Mouse (Mus musculus) cerebellum, postnatal 25 days (tissue): ENCODE results near the gene Mgat5b.
A peak's percentile ranks its signal among the peaks of the same experiment; 100 is the strongest.
"Not testable (repeated sequence)": the region's sequence is repeated elsewhere in the genome, so short reads cannot be mapped to it uniquely, and the experiment has no call there.

Experiments used
- DNase-seq, 2 experiments: peaks; one replicate each; pipeline ENCODE4 v3.0.0; 2021; ENCODE audit warnings: mixed read lengths in 2 of 2

The Mgat5b gene

DNA sequence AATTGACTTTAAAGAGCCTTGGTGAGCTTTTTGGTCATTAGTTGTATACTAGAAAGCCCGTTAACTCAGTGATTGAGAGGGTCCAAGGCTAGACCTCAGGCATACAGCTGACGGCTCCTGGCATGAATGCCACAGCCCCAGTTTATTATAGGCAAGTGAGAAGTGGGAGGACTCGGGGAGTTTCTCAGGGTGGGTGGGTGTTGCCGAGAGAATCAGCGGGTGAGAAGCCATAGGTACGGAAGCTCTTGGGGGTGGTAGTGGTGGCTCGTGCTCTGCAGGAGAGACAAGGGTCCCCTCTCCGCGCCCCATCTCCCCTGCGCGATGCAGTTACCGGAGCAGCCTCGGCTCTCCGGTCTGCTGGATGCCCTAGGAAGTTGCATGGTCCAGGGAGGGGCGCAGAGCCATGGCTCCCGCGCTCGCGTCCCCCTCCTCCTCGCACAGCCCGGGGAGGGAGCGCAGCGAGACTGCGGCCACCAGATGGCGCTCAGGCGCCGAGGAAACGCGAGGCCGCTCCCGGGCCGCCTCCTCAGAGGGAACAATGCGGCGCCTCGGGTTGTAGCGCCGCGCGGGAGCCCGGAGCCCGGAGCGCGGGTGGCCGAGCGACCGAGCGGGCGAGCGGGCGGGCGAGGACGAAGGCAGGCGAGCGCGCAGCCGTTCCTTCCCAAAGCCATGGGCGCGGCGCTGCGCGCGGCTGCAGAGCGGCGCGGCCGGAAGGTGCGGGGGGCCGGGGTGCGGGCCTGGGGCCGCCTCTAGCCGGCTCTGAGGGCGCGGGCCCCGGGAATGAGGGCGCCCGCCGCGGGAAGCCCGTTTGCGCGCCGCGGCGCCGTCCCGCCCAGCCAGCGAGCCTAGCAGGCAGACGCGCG is at the start of gene Mgat5b:
Mgat5b (plus strand) TSS at position 541 of the 863 bp plus-strand sequence.
- peak; percentile 94 to 96 for DNase-seq

DNA sequence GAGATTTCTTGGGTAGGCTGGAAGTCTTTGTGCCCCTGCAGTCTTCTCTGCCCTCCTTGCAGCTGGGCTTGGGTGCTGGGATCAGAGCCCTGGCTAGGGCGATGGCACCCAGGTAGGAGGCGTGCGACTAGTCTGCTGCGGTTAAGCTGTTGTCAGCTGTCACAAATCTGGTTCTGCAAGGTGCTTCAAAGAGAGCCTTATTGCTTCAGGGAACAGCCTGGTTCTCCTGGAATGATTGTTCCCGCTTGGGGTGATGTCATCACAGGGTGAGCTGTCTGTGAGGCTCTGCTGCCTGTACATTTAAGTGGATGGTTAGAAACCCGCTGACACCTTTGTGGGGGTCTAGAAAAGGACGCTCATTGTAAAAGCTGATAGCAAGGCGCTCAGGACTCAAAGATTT is 49.4 kb upstream of the Mgat5b start:
- no peak for DNase-seq

DNA sequence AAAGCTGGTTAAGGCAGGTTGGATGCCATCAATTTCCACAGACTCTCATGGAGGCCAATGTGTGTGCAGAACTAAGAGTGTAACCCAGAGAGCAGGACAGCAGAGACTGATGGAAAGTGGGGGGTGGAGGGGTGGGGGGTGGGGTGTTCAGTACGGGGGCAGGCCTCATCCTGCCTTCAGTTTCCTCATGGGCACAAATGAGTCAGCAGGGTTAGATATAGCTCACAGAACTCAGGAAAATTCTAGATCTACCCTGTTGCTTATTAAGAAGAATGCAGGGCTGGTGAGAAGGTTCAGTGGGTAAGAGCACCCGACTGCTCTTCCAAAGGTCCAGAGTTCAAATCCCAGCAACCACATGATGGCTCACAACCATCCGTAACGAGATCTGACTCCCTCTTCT is 49.0 kb upstream of the Mgat5b start:
- no peak for DNase-seq

DNA sequence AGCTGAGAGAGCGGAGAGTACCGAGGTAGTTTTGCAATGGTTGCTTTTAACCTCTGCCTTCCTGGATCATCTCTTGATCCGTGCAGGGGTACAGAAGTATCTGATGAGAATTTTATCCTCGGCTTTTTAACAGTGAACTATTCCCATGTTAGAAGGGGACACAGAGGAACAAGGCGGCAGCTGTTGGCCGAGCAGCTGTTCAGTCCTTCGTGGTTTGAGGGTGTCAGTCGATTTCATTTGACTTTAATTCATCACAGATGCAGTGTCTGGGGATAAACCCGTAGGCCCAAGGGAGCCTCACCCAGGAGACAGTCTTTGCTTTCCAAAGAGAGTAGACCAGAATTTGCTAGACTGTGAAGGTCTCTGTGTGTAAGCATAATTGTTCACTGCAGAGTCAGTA is 47.1 kb upstream of the Mgat5b start:
- no peak for DNase-seq

DNA sequence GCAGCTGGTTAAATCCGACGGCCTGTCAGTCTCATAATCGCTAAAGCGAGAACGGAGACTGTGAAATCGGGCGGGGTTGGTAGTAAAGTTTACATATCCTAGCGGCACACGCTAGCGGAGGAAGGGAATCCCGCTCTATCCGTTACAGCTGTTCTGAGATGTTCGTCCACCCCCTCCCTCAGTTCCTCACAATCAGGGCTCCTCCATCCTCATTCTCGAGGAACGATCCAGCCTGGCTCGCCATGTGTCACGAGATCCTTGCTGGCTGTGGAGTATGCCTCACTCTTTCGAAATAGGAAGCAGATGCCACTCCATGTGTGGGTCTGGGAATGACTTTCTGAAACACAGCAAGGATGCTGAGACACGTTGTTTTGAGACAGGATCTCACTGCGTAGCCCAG is 44.7 kb upstream of the Mgat5b start:
- no peak for DNase-seq

DNA sequence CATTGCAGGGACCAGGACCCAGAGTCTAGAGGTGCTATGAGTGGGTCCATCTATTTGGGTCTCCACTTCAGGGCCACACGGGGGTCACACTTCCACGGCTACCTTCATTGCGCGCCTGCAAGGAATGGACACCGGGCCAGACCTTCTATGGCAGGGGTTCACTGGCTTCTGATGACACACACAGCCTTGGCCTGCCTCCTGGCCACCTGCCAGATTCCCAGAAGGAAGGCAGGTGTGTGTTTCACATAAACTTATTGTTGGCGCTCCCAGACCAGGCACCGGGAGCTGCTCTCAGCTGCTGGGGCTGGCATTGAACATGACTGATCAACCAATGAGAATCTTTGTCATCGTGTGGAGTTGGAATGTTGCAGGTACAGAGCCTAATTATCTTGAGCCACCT is 40.2 kb upstream of the Mgat5b start:
- peak in 1 of 2 experiments; percentile 46 for DNase-seq

DNA sequence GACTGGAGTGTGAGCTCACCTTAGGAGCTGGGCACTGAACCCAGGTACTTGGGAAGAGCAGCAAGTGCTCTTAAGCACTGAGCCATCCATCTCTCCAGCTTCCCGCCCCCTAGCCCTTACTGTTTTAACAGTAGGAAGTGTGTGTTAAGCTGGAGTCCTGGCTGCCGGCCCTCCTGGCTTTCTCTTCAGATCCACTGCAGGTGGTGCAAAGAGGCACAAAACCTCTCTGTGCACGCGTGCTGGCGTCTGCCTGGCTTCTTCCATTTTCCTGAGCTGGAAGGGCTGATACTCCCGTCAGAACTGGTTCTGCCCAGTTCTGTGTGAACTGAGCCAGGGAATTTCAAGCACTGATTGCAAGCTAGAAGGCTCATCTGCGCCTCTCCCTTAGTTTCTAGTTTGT is 37.8 kb upstream of the Mgat5b start:
- DNase-seq: peak; percentile 46 to 61

DNA sequence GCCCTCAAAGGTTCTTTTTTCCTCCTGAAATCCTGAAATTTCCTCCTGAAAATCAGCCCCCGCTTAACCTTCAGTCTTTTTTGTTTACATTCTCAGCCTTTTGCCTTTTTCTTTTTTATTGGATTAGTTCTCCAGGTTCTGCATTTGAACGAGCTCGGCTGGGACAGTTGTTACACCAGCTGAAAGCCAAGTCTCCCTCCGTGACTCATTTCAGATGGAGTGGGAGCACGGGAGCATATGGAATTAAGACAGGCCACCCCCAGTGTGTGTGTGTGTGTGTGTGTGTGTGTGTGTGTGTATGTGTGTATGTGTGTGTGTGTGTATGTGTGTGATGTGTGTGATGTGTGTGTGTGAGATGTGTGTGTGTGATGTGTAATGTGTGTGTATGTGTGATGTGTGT is 37.2 kb upstream of the Mgat5b start:
- no peak for DNase-seq

DNA sequence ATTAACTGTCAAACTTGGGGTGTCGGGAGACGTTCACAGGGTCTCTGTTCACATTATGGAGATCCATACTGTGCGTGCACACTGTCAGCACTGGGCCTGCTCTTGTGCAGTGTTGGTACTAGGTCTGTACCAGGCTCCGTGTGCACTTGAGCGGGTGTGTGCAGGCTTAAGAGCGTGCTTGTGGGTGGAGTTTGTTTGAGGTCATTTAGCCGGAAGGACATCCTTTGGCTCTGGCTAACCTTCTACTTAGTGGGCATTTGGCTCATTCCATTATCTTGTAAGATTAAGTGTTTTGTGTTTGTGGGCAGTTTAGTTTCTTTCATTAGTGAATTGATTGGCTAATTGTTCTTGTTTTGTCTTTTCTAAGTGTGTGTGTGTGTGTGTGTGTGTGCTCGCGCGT is 36.2 kb upstream of the Mgat5b start:
- no peak for DNase-seq

DNA sequence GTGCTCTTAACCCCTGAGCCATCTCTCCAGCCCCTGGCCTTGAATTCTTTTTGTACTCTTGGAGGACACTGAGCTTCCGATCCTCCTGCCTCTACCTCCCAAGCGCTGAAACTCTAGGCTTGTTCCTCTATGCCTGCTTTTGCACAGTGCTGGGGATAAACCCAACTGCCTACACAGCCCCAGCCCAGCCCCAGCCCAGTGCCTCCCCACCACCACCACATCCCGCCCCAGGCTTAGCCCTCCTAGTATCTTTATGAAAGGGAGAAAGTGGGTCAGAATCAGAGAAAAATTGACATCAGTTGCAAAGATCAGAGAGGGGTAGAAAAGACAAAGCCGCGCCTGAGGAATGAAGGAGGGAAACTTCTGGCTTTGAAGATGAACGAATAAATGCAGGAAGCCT is 34.6 kb upstream of the Mgat5b start:
- DNase-seq: no peak

DNA sequence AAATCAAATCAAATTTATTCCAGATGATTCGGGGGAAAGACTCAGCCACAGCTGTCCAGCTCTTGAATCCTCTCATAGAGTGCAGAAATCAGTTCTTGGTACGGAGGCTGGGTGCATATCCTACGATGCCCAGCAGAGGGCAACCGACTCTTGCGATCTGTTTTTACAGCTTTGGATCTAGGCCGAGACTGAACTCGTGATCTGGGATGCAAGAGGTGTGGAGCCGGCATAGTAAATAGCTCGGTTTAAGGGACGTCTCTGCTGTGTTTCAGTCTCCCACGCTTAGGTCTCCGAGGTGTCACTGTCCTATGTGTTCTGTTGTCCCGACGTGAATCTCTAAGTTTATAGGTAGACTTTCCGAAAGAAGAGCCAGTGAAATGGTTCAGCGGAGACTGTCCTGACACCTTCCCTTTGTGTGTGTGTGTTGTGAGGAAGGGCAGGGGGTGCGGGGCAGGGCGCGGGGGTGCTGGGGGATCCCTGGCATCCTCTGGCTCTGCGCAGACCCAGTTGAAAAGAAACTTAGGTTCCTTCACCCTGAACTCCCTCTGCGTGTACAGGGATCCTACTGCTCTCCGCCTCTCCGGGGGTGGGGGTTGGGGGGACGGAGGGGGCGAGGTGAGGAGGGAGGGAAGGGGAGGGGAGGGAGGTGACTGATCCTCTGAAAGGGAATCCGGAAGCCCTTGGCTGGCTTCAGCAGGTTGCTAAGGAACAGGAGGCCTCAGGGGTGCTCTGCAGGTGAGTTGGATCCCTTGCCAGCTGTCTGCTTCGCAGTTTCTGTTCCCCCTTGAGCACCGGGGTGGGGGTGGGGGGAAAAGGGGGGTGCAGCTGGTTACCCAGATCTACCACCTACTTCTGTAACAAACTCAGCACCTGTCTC is 33.1 kb upstream of the Mgat5b start:
- DNase-seq: peak; percentile 85 to 90

DNA sequence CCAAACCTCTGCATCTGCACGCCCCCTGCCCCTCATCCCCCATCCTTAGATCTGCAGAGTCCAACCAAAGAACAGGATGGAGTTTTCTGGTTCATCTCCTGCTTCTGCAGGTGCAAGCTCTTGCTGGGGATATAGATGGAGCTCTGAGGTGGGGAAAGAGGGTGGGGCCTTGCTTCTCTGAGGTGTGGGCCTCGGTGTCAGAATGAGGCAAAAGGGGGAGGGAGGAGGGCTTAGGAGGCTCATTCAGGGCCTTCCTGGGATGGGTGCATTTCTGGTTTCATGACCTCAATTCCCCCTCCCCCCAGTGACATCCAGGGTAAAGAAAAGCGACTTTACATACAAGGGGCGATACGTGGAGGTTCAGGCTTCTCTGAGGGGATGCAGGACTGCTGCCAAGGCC is 31.5 kb upstream of the Mgat5b start:
- DNase-seq: no peak

DNA sequence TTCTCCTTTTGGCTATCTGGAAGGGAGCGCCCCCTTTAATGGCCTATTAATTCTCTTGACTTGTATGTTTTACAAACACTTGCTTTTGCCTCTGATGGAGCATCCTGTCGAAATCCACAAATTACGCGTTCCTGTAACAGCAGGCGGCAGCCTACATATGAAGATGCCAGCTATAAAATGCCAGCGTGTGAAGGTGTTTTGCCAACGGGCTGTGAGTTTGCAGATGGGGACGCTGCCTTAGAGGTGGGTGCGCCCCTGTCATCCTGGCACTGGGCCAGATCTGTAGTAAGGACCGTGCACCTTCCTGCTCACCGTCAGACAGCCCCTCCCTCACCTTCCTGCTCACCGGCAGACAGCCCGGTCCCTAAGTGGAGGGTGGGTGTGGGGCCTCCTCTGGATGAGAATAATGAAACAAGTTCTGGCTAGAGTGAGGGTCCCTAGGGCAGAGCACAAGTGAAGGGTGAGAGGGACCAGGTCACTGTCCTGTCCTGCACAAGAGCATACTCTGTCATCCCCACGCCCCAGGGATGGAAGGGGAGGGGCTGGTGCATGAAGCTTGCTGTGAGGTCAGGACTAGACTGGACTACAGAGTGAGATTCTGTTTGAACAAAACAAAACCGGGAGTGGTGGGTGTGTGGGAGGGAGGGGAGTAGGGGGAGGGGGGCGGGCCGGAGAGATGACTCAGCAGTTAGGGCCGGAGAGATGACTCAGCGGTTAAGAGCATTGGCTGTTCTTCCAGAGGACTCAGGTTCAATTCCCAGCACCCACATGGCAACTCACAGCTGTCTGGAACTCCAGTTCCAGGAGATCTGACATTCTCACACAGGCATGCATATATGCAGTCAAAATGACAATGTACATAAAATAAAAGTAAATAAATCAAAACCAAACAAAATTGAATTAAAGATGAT is 24.9 kb upstream of the Mgat5b start:
- peak in 1 of 2 experiments; percentile 28 for DNase-seq

DNA sequence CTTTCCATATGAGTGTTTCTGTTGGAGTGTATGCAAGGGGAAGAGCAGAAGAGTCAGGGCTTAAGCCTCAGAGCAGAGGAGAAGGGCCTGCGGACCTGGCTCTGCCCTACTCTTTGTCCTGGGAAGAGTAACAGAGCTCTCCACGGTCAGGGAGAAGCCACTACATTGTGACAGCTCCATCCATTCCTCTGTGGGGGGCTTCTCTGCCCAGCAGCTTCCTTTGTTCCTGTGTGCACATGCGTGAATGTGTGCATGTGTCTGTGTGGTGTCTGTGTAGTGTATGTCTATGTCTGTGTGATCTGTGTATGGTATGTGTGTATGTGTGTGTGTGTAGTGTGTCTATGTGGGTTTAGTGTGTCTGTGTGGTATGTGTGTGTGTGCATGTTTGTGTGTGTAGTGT is 23.3 kb upstream of the Mgat5b start:
- no peak for DNase-seq

DNA sequence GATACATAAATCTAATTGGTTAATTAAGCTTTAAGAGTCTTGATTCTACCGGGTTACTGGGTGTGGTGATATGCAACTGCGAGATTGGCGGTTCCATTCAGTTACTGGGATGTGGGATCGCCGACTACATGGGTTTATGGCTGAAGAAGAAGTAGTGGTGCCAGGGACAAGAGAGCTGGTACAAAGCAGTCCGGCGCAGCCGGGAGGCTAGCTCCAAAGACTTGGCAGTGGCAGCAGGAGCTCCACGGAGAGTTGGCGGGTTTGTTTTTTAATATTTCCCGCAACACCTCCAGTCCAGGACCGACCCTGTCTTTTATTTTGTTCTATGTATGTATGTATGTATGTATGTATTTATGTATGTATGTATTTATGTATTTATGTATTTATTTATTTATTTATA is 19.4 kb upstream of the Mgat5b start:
- peak in 1 of 2 experiments; percentile 33 for DNase-seq

DNA sequence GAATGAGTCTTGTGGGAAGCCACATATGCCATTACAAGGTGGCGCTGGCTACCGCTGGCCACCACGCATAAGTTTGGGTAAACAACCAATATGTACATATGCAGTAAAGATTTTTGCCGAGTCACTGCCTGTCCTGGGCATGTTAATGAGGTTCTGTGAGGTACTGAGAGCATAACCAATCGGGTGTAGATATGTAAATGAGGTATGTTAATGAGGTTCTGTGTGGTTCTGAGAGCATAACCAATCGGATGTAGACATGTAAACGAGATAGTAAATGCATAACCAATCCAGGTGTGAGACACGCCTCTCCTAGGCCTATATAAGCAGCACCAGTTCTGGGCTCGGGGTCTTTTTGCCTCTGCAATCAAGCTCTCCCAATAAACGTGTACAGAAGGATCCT is 16.1 kb upstream of the Mgat5b start:
- not testable (repeated sequence) for DNase-seq

DNA sequence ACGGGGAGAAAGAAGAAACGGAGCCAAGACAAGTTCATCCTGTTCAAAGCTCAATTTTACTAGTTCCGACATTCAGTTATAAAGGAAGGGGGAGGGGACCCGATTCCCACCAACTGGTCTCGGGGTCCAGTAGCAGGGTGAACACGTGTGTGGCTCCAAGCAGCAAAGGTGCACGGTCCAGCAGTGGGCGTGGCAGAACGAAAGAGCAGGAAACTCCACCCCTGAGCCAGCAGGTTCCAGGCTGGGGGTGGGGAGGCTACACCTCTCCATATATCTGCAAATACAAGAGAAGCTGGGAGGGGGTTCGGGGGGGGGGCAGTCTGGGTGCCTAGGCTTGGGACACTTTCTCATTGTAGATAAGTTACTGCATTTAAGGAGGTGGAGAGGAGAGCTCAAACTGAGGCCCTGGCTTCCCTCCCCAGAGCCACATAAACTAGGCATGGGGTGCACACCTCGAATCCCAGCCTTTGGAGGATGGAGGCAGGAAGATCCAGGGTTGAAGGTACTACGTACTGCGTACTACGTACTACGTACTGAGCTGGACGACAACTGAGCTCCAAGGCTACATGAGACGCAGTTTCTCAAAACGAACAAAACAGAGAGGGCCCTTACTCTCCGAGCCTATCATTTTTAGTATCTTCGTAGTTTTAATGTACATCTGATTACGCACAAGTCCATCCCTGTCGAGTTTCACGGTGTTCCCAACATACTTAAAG is 12.8 kb upstream of the Mgat5b start:
- DNase-seq: no peak

DNA sequence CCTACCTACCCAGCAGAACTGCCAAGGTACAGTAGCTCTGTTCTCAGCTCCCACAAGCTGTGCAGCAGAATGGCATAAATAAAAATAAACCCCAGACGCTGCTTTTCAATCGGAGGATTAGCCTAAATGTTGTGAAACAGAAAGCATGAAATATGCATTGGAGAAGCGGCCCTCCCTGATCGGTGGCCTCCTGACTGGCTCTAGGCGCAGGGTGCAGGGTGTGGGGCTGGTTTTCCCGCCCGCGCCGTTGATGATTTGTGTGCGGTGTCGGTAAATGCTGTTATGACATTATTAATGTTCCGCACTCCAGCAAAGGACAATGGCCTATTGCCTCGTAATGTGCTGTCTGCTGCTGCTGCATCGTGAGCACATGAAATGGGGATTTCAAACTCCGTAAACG is 5.1 kb upstream of the Mgat5b start:
- DNase-seq: no peak

DNA sequence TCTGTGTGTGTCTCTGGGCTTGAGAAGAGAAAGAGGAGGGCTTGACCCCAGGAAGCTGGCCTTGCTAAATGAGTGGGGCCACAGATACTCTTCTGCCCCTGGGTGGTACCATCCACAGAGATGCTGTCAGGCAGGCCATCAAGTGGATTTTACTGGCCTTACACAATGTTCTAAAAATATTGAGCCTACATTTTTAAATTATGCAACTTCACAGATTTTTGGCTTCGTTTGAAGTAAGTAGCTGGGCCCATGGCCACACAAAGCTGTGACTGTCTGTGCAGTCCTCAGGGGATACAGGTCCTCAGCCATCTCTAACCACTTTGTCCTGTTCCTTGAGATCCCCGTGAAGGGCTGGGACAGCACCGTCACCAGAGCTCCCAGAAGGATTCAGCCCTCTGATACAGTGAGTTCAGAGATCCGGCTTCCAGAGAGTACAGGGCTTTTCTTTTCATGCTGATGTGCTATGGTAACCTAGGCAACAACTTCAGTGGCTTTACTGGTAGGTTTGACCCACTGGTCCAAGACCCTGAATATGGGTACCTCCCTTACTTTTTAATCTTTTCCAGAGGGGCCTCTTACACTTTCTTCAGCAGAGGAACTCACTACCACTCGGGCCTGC is 4.3 kb upstream of the Mgat5b start:
- DNase-seq: no peak

DNA sequence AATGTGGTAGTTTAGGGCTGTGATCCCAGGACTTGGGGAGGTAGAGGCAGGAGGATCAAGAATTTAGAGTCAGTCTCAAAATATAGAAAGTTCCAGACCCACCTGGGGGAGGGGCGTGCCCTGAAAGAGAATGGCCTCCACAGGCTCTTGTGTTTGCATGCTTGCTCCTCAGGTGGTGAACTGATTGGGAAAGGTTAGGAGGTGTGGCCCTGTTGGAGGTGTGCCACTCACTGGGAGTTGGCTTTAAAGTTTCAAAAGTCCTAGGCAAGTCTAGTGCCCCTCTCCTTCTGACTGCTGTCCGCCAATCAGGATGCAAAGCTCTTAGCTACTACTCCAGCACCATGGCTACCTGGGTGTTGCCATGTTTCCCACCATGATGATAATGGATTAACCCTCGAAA is 3.4 kb upstream of the Mgat5b start:
- no peak for DNase-seq

DNA sequence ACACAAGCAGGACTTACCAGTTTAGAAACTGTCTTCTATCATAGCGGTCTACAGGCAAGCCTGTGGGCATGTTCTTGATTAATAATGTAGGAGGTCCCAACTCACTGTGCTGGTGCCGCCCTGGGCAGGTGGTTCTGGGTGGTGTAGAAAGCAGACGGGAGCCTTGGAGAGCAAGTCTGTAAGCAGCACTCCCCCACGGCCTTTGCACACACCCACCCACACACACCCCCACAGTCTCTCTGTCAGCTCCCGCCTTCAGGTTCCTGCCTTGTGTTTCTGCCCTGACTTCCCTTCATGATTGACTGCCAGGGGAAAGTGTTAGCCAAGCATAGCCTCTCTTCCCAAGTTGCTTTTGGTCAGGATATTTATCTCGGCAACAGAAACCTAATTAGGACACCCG is 1.3 kb upstream of the Mgat5b start:
- no peak for DNase-seq
